Mouse (Mus musculus) liver (tissue): ENCODE measurements around the gene Slc30a1.

ENCODE experiments used
- DNase-seq: peaks from one replicate; pipeline ENCODE4 v3.0.0-alpha.2; 2020; ENCODE audit warnings: mixed read lengths

Slc30a1 gene

GRCm38 (mm10) chr1:191906571-191907430 lies at the start of gene Slc30a1:
Gene Slc30a1 (plus strand): TSS chr1:191906767.
- peak; percentile 100 for DNase-seq

- no peak for DNase-seq
These were observed 49.5 kb upstream of the Slc30a1 start for GRCm38 (mm10) chr1:191856886-191857651.

- DNase-seq: no peak
These were observed 48.4 kb upstream of the Slc30a1 start for GRCm38 (mm10) chr1:191858136-191858535.

- no peak for DNase-seq
These were observed 46.7 kb upstream of the Slc30a1 start for GRCm38 (mm10) chr1:191859847-191860246.

GRCm38 (mm10) chr1:191861247-191861646 lies 45.3 kb upstream of the Slc30a1 start:
- no peak for DNase-seq

GRCm38 (mm10) chr1:191863833-191864550 lies 42.6 kb upstream of the Slc30a1 start:
- no peak for DNase-seq

- DNase-seq: no peak
These were observed 42.0 kb upstream of the Slc30a1 start for GRCm38 (mm10) chr1:191864551-191865027.

GRCm38 (mm10) chr1:191872076-191872710 lies 34.4 kb upstream of the Slc30a1 start:
- DNase-seq: no peak

GRCm38 (mm10) chr1:191875006-191875405 lies 31.6 kb upstream of the Slc30a1 start:
- peak; percentile 58 for DNase-seq

- peak; percentile 58 for DNase-seq
These were observed 30.8 kb upstream of the Slc30a1 start for GRCm38 (mm10) chr1:191875683-191876305.

- DNase-seq: no peak
These were observed 28.9 kb upstream of the Slc30a1 start for GRCm38 (mm10) chr1:191877681-191878080.

- no peak for DNase-seq
These were observed 28.0 kb upstream of the Slc30a1 start for GRCm38 (mm10) chr1:191878518-191878921.

GRCm38 (mm10) chr1:191880247-191880646 lies 26.3 kb upstream of the Slc30a1 start:
- DNase-seq: peak; percentile 80

- DNase-seq: peak; percentile 44
These were observed 25.5 kb upstream of the Slc30a1 start for GRCm38 (mm10) chr1:191880921-191881609.

GRCm38 (mm10) chr1:191881663-191882062 lies 24.9 kb upstream of the Slc30a1 start:
- peak; percentile 65 for DNase-seq

- peak; percentile 60 for DNase-seq
These were observed 23.9 kb upstream of the Slc30a1 start for GRCm38 (mm10) chr1:191882474-191883206.

GRCm38 (mm10) chr1:191883654-191884053 lies 22.9 kb upstream of the Slc30a1 start:
- no peak for DNase-seq

- DNase-seq: no peak
These were observed 14.7 kb upstream of the Slc30a1 start for GRCm38 (mm10) chr1:191891912-191892311.

GRCm38 (mm10) chr1:191894386-191894785 lies 12.2 kb upstream of the Slc30a1 start:
- DNase-seq: peak; percentile 20

- DNase-seq: no peak
These were observed 11.7 kb upstream of the Slc30a1 start for GRCm38 (mm10) chr1:191894857-191895256.
